Mouse (Mus musculus): ENCODE measurements around the gene Afmid.

Afmid gene

GRCm38 (mm10) chr11:117854241-117854640 is 28.5 kb downstream of the Afmid start:
- no peak for DNase-seq

GRCm38 (mm10) chr11:117855360-117855759 is 29.6 kb downstream of the Afmid start:
- no peak for DNase-seq

GRCm38 (mm10) chr11:117855975-117856374 is 30.3 kb downstream of the Afmid start:
- no peak for DNase-seq

- no peak for DNase-seq
Observed at GRCm38 (mm10) chr11:117857462-117857861, 31.7 kb downstream of the Afmid start.

GRCm38 (mm10) chr11:117858392-117858791 is 32.7 kb downstream of the Afmid start:
- DNase-seq = no peak

- DNase-seq = no peak
Observed at GRCm38 (mm10) chr11:117860601-117861000, 34.9 kb downstream of the Afmid start, which contains the start of gene Tmem235. TSS of gene Tmem235 (plus strand) at chr11:117860752.

- DNase-seq = no peak
Observed at GRCm38 (mm10) chr11:117863174-117863856, 37.6 kb downstream of the Afmid start.

- DNase-seq = no peak
Observed at GRCm38 (mm10) chr11:117864805-117865204, 39.1 kb downstream of the Afmid start.

GRCm38 (mm10) chr11:117865988-117866387 is 40.3 kb downstream of the Afmid start:
- DNase-seq = no peak

- peak; percentile 72 for DNase-seq
Observed at GRCm38 (mm10) chr11:117870688-117871365, 45.1 kb downstream of the Afmid start.

- DNase-seq = no peak
Observed at GRCm38 (mm10) chr11:117871376-117871775, 45.7 kb downstream of the Afmid start.

GRCm38 (mm10) chr11:117871911-117872584 is 46.3 kb downstream of the Afmid start:
- DNase-seq = peak in 1 of 2 experiments; percentile 43

- DNase-seq = peak; percentile 84 to 89
Observed at GRCm38 (mm10) chr11:117872861-117873608, 47.3 kb downstream of the Afmid start, which contains the start of gene Tha1. TSS of gene Tha1 (minus strand) at chr11:117873481.

GRCm38 (mm10) chr11:117874419-117874818 is 48.7 kb downstream of the Afmid start:
- DNase-seq = no peak

- no peak for DNase-seq
Observed at GRCm38 (mm10) chr11:117875681-117876080, 50.0 kb downstream of the Afmid start.

GRCm38 (mm10) chr11:117877917-117878745 is 52.4 kb downstream of the Afmid start:
- peak; percentile 47 to 50 for DNase-seq

- no peak for DNase-seq
Observed at GRCm38 (mm10) chr11:117878892-117879291, 53.2 kb downstream of the Afmid start.

- no peak for DNase-seq
Observed at GRCm38 (mm10) chr11:117879676-117880075, 54.0 kb downstream of the Afmid start.

- no peak for DNase-seq
Observed at GRCm38 (mm10) chr11:117880336-117880976, 54.7 kb downstream of the Afmid start.

- no peak for DNase-seq
Observed at GRCm38 (mm10) chr11:117880977-117881358, 55.2 kb downstream of the Afmid start.

- DNase-seq = peak; percentile 81 to 88
Observed at GRCm38 (mm10) chr11:117881787-117882186, 56.1 kb downstream of the Afmid start.

All from lung, adult 18-20 months (tissue).